Mouse (Mus musculus) megakaryocyte-erythroid progenitor cell, adult 5 weeks (primary cell): ENCODE data around the gene Tmem214. TPM values are rescaled to one million over a fixed set of nuclear protein-coding genes. Genes with fewer than 3 reads are reported as not detected.

Experiments
- polyA plus RNA-seq: library from polyadenylated mRNA; stranded (reverse); fragments of >175 nt; gene quantifications from 2 replicates; pipeline ENCODE4 v1.2.3, GENCODE M21; 2012

The Tmem214 gene
- polyA plus RNA-seq: 30.4 and 33.8 TPM in 2 replicates

GRCm38 (mm10) chr5:30867712-30868111 lies at the start of gene Tmem214:
Gene Tmem214, plus strand, starts transcription at chr5:30868012.

GRCm38 (mm10) chr5:30888337-30889087 lies 20.7 kb downstream of the Tmem214 start, which contains the start of gene Agbl5:
Gene Agbl5, plus strand, starts transcription at chr5:30888694.

GRCm38 (mm10) chr5:30907413-30908059 lies 39.7 kb downstream of the Tmem214 start, which contains the start of gene Ost4:
Gene Ost4, minus strand, starts transcription at chr5:30907788.

GRCm38 (mm10) chr5:30913060-30913841 lies 45.4 kb downstream of the Tmem214 start, which contains the start of gene Emilin1:
Gene Emilin1, plus strand, starts transcription at chr5:30913402.

GRCm38 (mm10) chr5:30921256-30922033 lies 53.6 kb downstream of the Tmem214 start, which contains the start of gene Khk:
Gene Khk, plus strand, starts transcription at chr5:30921431.

Other genes with a start within 250 kb of the Tmem214 start
- 9.3 and 11.6 TPM in 2 replicates for gene Slc35f6, start 220.1 kb upstream of the Tmem214 start, polyA plus RNA-seq
- 259 and 274 TPM in 2 replicates for gene Cenpa, start 201.2 kb upstream of the Tmem214 start, polyA plus RNA-seq
- gene Dpysl5, start 156.4 kb upstream of the Tmem214 start, polyA plus RNA-seq: 0.01 and 0.03 TPM in 2 replicates
- 1.4 and 2.5 TPM in 2 replicates for gene Mapre3, start 53.4 kb upstream of the Tmem214 start, polyA plus RNA-seq
- gene Agbl5, start 20.7 kb downstream of the Tmem214 start, polyA plus RNA-seq: 77.8 and 86.3 TPM in 2 replicates
- gene Ost4, start 39.8 kb downstream of the Tmem214 start, polyA plus RNA-seq: 87.6 and 90.0 TPM in 2 replicates
- 129 and 171 TPM in 2 replicates for gene Emilin1, start 45.4 kb downstream of the Tmem214 start, polyA plus RNA-seq
- 49.3 and 67.4 TPM in 2 replicates for gene Khk, start 53.4 kb downstream of the Tmem214 start, polyA plus RNA-seq
- not detected in 2 replicates for gene Cgref1, start 77.6 kb downstream of the Tmem214 start, polyA plus RNA-seq
- gene Preb, start 92.3 kb downstream of the Tmem214 start, polyA plus RNA-seq: 78.9 and 93.2 TPM in 2 replicates
- not detected in 2 replicates for gene Tcf23, start 100.7 kb downstream of the Tmem214 start, polyA plus RNA-seq
- 28.8 and 32.8 TPM in 2 replicates for gene Atraid, start 180.3 kb downstream of the Tmem214 start, polyA plus RNA-seq
- 17.3 and 18.2 TPM in 2 replicates for gene Slc5a6, start 180.9 kb downstream of the Tmem214 start, polyA plus RNA-seq
- gene Cad, start 186.8 kb downstream of the Tmem214 start, polyA plus RNA-seq: 404 and 431 TPM in 2 replicates
- not detected in 2 replicates for gene Dnajc5g, start 238.3 kb downstream of the Tmem214 start, polyA plus RNA-seq
- 0.10 TPM in 1 of 2 replicates, not detected in the other for gene Slc30a3, start 240.2 kb downstream of the Tmem214 start, polyA plus RNA-seq
- not detected in 2 replicates for gene Trim54, start 248.7 kb downstream of the Tmem214 start, polyA plus RNA-seq